Mouse (Mus musculus): ENCODE results near the gene Stoml1. TPM values are rescaled to one million over a fixed set of nuclear protein-coding genes. Genes with fewer than 3 reads are reported as not detected.

Gene Stoml1
- polyA plus RNA-seq (2012; rRNA removed), result 45.6 and 61.9 TPM in 2 replicates

DNA sequence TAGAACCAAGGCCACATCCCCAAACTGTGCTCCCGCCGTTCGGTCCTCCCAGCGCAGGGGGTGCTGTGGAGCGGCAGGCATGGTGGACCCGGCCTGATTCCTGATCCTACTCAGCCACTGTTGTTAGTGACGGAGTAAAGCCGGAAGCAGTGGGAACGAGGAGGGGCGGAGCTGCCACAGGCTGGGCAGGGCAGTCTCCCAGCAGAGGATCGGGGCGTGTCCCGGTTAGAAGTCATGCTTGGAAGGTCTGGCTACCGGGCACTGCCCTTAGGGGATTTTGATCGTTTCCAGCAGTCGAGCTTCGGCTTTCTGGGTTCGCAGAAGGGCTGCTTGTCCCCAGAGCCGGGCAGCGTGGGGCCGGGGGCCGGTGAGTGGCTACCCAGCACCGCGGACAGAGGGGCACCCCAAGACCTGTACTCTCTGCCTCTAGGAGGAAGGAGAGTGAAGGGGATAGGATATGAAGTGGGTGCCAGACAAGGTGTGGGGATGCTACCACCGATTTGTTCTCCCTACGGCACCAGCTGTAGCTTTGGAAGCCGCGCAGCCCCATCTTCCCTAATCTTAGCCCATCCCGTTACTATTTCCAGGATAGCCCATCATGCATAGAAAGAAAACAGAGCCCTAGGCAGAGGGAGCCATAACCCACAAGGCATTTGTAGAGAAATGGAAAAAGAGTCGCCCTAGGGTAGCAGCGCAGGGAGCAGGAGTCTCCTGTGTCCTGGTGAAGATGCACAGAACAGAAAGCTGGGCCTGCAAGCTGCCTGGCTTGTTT lies at the start of gene Stoml1:
Stoml1 (plus strand) TSS at position 132 of the 772 bp plus-strand sequence.

DNA sequence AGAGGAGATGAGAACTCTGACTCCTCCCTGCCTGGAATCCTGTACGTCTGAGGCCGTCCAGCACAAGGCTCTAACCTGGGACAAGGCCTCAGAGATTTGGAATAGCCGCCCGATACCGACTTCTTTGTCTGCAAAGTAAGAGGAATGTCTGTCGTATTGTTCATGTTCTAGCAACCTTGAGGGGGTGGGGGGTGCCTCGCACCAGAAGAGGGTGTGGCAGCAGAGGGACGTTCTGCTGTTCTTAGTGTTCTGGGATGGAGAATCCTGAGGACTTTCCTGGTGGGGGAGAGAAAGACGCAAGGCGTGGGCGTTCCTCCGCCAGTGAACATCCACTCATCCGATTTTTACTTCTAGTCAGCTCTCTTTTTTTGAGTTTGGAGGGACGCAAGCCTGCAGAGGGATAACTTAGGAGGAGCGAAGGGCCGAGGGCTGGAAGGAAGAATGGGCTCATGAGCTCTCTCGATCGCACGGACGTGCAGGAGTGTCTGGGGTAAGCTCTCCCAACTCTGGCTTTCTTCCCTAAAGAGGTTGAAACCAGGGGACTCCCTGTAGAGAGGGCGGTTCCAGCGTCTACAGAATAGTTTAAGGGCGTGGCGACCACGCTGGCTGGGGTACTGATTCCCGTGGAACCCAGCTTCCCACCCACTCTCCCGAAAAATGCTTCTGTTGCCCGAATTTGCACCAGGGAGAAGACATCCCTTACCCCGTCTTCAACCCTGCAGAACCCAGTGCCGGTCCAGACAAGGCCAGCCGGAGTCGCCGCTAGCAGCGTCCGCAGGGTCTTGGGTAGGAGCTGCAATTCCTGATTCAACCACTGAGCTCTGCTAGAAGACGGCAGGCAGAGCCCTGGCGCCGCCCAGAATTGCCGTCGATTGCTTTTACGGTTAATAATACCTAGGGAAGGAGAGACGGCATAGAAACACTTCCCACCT lies 49.2 kb upstream of the Stoml1 start, which contains the start of the genes Islr and Islr2:
Islr (minus strand) TSS at position 791 of the 932 bp plus-strand sequence.
Islr2 (minus strand) TSS at position 804 of the 932 bp plus-strand sequence.

DNA sequence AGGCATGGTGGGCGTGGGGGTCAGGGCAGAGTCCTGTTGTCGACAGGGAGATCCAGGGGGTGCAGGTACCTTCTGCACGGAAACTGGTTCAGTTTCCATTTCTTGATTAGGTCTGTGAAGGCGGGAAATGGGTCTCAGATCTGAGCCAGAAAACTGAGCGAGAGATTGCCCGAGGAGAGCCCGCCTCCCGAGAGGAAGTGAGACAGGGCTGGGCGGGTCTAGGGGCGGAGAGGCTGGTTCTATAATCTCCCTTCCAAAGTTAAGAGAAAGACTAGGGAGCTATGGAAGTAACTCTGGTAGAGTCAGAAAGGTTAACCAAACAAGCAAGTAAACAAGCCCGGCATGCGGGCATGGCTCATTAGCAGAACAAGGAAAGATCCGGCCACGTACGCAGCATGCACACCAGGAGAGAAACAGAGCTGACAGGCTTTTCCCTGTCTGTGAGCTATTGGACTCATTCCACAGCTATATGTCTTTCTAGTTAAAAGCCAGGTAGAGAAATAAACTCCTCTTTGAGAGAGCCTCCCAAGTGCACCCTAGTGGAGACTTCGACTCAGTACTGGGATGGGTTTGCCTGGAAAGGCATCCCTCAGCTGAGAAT lies 3.3 kb upstream of the Stoml1 start, which contains the start of gene Pml:
Pml (minus strand) TSS at position 195 of the 601 bp plus-strand sequence.

Other genes starting within 250 kb of the Stoml1 start
- gene Cyp11a1, start 246.8 kb upstream of the Stoml1 start, polyA plus RNA-seq (2012; rRNA removed), result 0.07 and 0.19 TPM in 2 replicates
- 8.5 and 31.3 TPM in 2 replicates for gene Stra6, start 189.4 kb upstream of the Stoml1 start, polyA plus RNA-seq (2012; rRNA removed)
- gene Ccdc33, start 134.3 kb upstream of the Stoml1 start, polyA plus RNA-seq (2012; rRNA removed), result 0.46 and 0.95 TPM in 2 replicates
- 18.4 and 84.2 TPM in 2 replicates for gene Islr, start 48.9 kb upstream of the Stoml1 start, polyA plus RNA-seq (2012; rRNA removed)
- gene Islr2, start 48.8 kb upstream of the Stoml1 start, polyA plus RNA-seq (2012; rRNA removed), result 63.3 and 90.2 TPM in 2 replicates
- gene Pml, start 3.4 kb upstream of the Stoml1 start, polyA plus RNA-seq (2012; rRNA removed), result 9.8 and 16.8 TPM in 2 replicates
- 9.1 and 19.7 TPM in 2 replicates for gene Loxl1, start 60.0 kb downstream of the Stoml1 start, polyA plus RNA-seq (2012; rRNA removed)
- gene Tbc1d21, start 117.3 kb downstream of the Stoml1 start, polyA plus RNA-seq (2012; rRNA removed), result not detected in 2 replicates
- 11.2 and 14.8 TPM in 2 replicates for gene Insyn1, start 235.4 kb downstream of the Stoml1 start, polyA plus RNA-seq (2012; rRNA removed)